Mouse (Mus musculus) liver, postnatal 0 days (tissue): ENCODE data around the gene Rere.

Experiments
- CTCF ChIP-seq: sonication (generic); IDR thresholded peaks from 2 replicates; pipeline ENCODE4 v1.5.1; 2016; ENCODE audit warnings: antibody characterized with exemption, low read depth
- EP300 ChIP-seq: IDR thresholded peaks from 2 replicates; pipeline ENCODE4 v1.6.1; 2016; ENCODE audit warnings: antibody characterized with exemption, low read depth, mild to moderate bottlenecking

DNA sequence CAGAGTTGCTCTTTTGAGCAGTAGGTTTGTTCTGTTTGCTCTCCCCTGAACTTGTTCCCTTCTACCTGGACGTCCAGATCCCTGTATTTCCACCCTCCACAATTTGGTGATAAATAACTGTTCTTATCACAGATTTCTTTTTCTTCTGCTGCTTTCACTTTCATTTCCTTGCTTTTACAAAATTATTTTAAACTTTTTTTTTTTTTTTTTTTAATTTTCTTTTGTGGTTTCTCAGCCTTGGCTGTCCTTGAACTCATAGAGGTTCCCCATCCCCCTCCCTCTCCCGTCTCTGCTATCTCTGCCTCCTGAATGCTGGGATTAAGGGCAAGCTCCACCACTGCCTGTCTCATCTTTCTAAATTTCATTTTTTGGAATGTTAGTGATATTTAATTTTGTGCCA, 234.8 kb downstream of the Rere start:
- TF ChIP-seq EP300 = no peak
- no peak for TF ChIP-seq CTCF
